Mouse (Mus musculus) layer of hippocampus, postnatal 36 days (tissue): ENCODE measurements around the gene Il10ra. TPM values are rescaled to one million over a fixed set of nuclear protein-coding genes. Genes with fewer than 3 reads are reported as not detected.

ENCODE experiments used
- microRNA-seq, 2 experiments: library from miRNA; unstranded; fragments of <30 nt; microRNA quantifications; one replicate each; pipeline ENCODE4 v1.2.0; 2021
- total RNA-seq, 2 experiments: library from RNA; stranded (reverse); gene quantifications; 2 replicates each; pipeline ENCODE4 v1.2.3; 2021

The Il10ra gene
- total RNA-seq, 2 experiments from 2014 or later = 2.4 to 3.3 TPM

Small RNA genes lying within 50 kb of the gene (microRNA-seq; reads per million reads assigned to microRNA genes)
- gene Mir7086 = 0 reads per million in 2 experiments

Other genes starting within 250 kb of the Il10ra start
- 1 to 10 TPM in 1 of 2 experiments, under 1 TPM in 1; 0.42 to 1.1 TPM for gene Mpzl2, start 229.3 kb downstream of the Il10ra start, total RNA-seq
- gene Mpzl3, start 214.0 kb downstream of the Il10ra start, total RNA-seq = 1 to 10 TPM; 6.6 to 6.9 TPM
- under 1 TPM; 0.20 to 0.30 TPM for gene Jaml, start 190.0 kb downstream of the Il10ra start, total RNA-seq
- 100 to 1,000 TPM; 253 to 275 TPM for gene Scn2b, start 151.4 kb downstream of the Il10ra start, total RNA-seq
- gene Scn4b, start 130.8 kb downstream of the Il10ra start, total RNA-seq = 10 to 100 TPM; 11.1 to 14.2 TPM
- under 1 TPM; 0.20 to 0.62 TPM for gene BC049352, start 87.1 kb downstream of the Il10ra start, total RNA-seq
- gene Tmprss4, start 65.1 kb downstream of the Il10ra start, total RNA-seq = not detected
- not detected for gene Tmprss13, start 50.0 kb upstream of the Il10ra start, total RNA-seq
- gene Fxyd6, start 101.0 kb upstream of the Il10ra start, total RNA-seq = 10 to 100 TPM; 79.6 to 85.8 TPM
- gene Fxyd2, start 130.5 kb upstream of the Il10ra start, total RNA-seq = 1 to 10 TPM; 6.8 to 7.9 TPM
- 10 to 100 TPM; 88.0 to 91.7 TPM for gene Dscaml1, start 157.5 kb upstream of the Il10ra start, total RNA-seq